Mouse (Mus musculus) heart, postnatal 10 days (tissue): ENCODE measurements around the gene Nfkbid. TPM values are rescaled to one million over a fixed set of nuclear protein-coding genes. Genes with fewer than 3 reads are reported as not detected.

Experiments used
- DNase-seq, 2 experiments: peaks; one replicate each; pipeline ENCODE4 v3.0.0; 2021
- intact Hi-C: fragments of 180-260 bp; cut with DNase I; formaldehyde crosslinking; loops from one replicate; pipeline ENCODE4 v1.15.1; 2025
- total RNA-seq, 2 experiments: library from RNA; stranded (reverse); gene quantifications; 2 replicates each; pipeline ENCODE4 v1.2.3; 2021

Nfkbid gene
- total RNA-seq: under 1 TPM; 0.29 to 0.45 TPM

- peak; percentile 61 for DNase-seq
- intact Hi-C loops: no loop called here
These were observed at the start of gene Nfkbid for GRCm38 (mm10) chr7:30421175-30421889. Gene Nfkbid, plus strand, starts transcription at chr7:30421732.

DNA sequence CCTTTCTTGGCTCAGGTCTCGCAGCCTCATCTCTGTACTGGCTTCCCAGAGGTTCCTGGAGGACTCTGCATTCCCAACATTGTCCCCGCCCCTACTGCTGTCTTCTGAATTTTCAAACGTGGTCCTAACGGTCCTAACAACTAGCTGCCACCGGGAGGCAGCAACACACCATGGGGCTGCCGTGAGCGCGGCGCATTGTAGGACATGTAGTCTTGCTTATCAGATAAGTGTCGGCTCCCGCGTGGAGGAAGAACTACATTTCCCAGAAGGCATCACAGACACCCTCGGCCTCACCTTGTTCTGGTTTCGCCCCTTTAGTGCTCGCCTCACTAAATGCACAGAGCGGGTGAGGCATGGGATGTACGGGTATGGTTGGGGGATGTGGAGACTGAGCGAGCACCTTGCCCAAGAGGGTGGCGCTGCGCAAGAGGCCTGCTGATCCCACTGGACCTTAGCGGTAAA, 48.0 kb upstream of the Nfkbid start:
- intact Hi-C loops: loop anchor here (1.0 to 5.0 kb wide), 4 partner anchors 59 to 239 kb away; partner anchors contain the start of genes Hspb6, Prodh2, Proser3 and Upk1a
- DNase-seq: peak; percentile 94

- intact Hi-C loops: no loop called here
These were observed 41.5 kb upstream of the Nfkbid start for GRCm38 (mm10) chr7:30380061-30380460.

GRCm38 (mm10) chr7:30384106-30384505, 37.4 kb upstream of the Nfkbid start:
- no peak for DNase-seq
- intact Hi-C loops: no loop called here

More at GRCm38 (mm10) chr7:30380061-30380460, 41.5 kb upstream of the Nfkbid start:
- no peak for DNase-seq

GRCm38 (mm10) chr7:30392746-30393520, 28.6 kb upstream of the Nfkbid start:
- intact Hi-C loops: no loop called here
- no peak for DNase-seq

DNA sequence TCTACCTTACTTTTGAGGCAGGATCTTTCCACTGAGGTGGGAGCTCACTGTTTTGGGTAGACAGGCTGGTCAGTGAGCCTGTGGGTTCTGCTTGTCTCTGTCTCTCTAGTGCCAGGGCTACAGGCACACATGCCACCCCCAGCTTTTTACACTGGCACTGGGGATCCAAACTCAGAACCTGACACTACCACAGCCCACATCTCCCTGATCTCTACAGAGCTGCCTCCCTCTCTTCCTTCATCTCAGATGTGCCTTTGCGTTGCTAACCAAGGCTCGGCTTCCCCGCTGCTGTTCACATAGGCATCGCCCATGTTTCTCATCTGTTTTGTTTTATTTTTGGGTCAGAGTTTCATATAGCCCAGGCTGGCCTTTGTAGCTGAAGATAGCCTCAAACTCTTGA, 27.9 kb upstream of the Nfkbid start:
- intact Hi-C loops: no loop called here

GRCm38 (mm10) chr7:30394379-30394778, 27.2 kb upstream of the Nfkbid start:
- intact Hi-C loops: no loop called here
- DNase-seq: peak; percentile 45 to 48

More for the DNA sequence above, 27.9 kb upstream of the Nfkbid start:
- no peak for DNase-seq

DNA sequence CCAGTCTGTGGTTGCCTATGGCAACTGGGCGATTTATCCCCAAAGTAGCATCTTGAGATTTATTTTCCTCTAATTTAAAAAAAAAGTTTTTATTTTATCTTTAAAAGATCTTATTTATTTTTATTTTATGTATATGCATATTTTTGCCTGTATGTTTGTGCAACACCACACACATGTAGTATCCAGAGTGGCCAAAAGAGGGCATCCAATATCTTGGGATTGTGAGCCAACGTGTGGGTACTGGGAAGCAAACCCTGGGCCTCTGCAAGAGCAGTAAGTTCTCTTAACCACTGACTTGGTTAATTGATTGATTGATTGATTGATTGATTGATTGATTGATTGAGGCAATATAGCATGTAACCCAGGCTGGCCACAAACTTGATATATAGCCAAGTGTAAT, 26.7 kb upstream of the Nfkbid start:
- intact Hi-C loops: no loop called here
- no peak for DNase-seq

GRCm38 (mm10) chr7:30399671-30400070, 21.9 kb upstream of the Nfkbid start:
- no peak for DNase-seq
- intact Hi-C loops: no loop called here

DNA sequence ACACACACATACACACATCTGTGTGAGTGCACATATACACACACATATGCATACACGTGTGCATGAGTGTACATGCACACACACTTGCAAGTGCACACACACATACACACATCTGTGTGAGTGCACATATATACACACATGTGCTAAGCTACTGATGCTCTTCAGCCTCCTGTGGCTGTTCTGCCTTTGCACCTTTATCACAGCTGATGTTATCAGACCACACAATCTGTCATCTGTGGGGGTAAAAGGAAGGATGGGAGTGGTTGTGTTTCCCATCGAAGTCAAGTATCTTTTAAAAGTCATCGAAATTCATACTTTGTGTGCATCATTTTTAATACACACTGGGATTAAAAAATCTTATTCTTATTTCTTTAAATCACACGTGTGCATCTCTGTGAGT, 19.2 kb upstream of the Nfkbid start:
- DNase-seq: no peak
- intact Hi-C loops: no loop called here

DNA sequence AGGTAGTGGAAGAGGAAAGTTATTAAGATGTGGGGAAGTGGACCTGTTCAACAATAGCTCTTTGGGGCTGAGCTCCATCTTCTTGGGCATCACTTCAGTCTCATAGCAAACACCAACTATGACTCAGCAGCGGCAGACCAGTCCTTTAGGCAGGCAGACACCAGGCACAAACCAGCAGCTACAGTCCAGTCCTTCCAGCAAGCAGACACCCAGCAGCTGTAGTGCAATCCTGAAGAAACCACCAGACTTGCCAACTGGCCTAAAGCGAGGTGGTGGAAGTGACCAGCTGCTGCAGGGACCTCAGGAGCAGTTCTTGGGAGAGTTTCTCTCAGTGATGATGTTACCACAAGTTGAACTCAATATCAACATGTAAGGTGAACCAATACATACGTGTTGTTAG, 12.9 kb upstream of the Nfkbid start:
- DNase-seq: no peak
- intact Hi-C loops: no loop called here

GRCm38 (mm10) chr7:30409789-30410188, 11.7 kb upstream of the Nfkbid start:
- DNase-seq: no peak
- intact Hi-C loops: no loop called here

- intact Hi-C loops: no loop called here
- DNase-seq: no peak
These were observed 10.5 kb upstream of the Nfkbid start for GRCm38 (mm10) chr7:30411023-30411422.

DNA sequence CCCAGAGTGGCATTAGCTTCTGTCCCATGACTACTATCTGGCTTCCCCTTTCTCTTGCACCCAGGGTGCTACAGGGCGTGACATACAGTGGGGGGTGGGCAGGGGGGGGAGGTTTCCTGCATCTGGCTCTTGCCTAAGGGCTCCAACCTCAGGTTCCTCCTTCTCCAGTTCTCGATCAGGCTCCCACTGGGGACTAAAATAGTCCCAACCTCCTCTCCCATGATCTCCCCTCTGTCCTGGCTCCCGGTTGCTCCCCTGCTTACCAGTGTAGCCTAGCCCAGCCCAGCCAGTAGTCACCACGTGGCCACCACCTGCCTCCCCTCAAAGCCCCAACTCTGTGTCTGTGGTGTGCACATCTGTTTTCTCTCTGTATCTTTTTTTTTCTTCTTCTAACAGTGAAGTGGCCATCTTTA, 8.8 kb upstream of the Nfkbid start:
- no peak for DNase-seq
- intact Hi-C loops: no loop called here

DNA sequence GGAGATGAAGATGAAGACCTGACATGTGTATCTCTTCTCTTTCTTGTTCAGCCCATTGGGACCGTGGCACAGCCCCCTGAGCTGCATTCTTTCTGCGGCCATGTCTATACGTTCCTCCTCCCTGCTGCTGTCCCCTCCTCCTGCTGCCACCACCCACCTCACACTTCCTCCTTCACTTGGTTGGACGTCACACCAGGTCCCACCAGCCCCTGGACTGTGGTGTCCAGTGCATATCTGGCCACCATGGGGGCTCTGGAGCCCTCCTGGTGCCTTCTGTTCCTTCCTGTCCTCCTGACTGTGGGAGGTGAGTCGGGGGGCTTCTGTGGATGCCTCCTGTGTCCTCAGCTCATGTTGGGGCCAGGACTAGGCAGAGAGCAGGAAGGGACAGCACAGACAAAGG, 7.9 kb upstream of the Nfkbid start, which contains the start of gene Tyrobp:
TSS of gene Tyrobp (plus strand) at position 165 of the 400 bp plus-strand sequence.
- intact Hi-C loops: no loop called here
- DNase-seq: no peak

- intact Hi-C loops: no loop called here
- DNase-seq: no peak
These were observed 3.7 kb upstream of the Nfkbid start for GRCm38 (mm10) chr7:30417856-30418255.

DNA sequence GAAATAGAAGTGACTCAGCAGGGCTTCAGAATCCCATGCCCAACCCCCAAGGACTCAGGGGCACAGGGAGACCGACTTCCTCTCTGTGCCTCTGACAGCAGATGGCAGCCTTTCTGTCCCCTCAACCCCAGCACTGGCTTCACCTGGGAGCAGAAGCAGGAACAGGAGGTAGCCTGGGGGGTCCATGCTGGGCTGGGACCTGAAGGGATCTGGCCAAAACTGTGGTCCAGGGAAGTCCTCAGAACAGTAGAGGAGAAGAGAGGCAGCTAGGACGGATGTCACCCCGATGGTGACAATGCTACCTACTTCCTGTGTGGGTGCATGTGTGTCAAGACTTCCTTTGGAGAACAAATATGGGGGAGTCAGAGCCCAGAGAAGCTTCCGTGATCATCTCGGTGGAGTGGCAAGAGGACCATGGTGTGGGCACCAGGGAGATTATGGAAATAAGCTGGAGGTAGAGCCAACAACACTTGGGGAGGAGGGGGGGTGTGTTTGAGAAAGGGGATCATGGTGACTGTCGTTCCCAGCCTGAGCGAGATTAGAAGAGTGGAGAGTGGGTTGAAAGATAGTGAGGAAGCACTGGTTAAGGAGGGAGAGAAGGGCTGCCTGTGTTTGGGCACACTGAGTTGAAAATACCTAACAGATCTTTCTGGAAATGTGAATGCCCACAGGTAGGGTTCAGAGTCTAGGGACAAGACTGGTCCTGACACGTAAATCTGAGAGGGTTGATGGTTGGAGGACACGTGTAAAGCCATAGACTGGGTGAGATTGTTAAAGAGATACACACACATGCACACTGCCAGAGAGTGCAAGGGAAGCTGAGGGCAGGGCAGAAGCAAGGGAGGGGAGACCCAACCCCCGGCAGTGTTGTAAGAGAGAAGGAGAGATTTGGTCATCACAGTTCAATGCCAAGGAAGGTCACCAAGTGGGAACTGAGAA, 1.7 kb upstream of the Nfkbid start, which contains the start of gene Hcst:
TSS of gene Hcst (minus strand) at position 294 of the 939 bp plus-strand sequence.
- DNase-seq: peak in 1 of 2 experiments; percentile 34
- intact Hi-C loops: no loop called here

- intact Hi-C loops: no loop called here
- DNase-seq: no peak
These were observed 859 bp upstream of the Nfkbid start for GRCm38 (mm10) chr7:30420673-30421072.

- intact Hi-C loops: no loop called here
These were observed 431 bp downstream of the Nfkbid start for GRCm38 (mm10) chr7:30421890-30422435.

GRCm38 (mm10) chr7:30422560-30422959, 1.0 kb downstream of the Nfkbid start:
- no peak for DNase-seq
- intact Hi-C loops: no loop called here

More at GRCm38 (mm10) chr7:30421890-30422435, 431 bp downstream of the Nfkbid start:
- peak; percentile 82 to 84 for DNase-seq
